Mouse (Mus musculus): ENCODE results near the gene Mafb. TPM values are rescaled to one million over a fixed set of nuclear protein-coding genes. Genes with fewer than 3 reads are reported as not detected.

The Mafb gene
- polyA plus RNA-seq (2017; shearing (Covaris generic)): 0.28 TPM

GRCm38 (mm10) chr2:160366980-160367338 lies at the start of gene Mafb:
Gene Mafb (minus strand): TSS chr2:160367065.

GRCm38 (mm10) chr2:160334111-160334661 lies 32.7 kb downstream of the Mafb start, which contains the start of gene Gm826:
Gene Gm826 (minus strand): TSS chr2:160334162.

Other genes starting within 250 kb of the Mafb start
- gene Gm826, start 32.9 kb downstream of the Mafb start, polyA plus RNA-seq (2017; shearing (Covaris generic)): not detected

Data from inflammation-experienced regulatory T-cells, adult 16 weeks (primary cell).